ENCODE assay signal across 1 mouse cellular context in the genomic region with DNA sequence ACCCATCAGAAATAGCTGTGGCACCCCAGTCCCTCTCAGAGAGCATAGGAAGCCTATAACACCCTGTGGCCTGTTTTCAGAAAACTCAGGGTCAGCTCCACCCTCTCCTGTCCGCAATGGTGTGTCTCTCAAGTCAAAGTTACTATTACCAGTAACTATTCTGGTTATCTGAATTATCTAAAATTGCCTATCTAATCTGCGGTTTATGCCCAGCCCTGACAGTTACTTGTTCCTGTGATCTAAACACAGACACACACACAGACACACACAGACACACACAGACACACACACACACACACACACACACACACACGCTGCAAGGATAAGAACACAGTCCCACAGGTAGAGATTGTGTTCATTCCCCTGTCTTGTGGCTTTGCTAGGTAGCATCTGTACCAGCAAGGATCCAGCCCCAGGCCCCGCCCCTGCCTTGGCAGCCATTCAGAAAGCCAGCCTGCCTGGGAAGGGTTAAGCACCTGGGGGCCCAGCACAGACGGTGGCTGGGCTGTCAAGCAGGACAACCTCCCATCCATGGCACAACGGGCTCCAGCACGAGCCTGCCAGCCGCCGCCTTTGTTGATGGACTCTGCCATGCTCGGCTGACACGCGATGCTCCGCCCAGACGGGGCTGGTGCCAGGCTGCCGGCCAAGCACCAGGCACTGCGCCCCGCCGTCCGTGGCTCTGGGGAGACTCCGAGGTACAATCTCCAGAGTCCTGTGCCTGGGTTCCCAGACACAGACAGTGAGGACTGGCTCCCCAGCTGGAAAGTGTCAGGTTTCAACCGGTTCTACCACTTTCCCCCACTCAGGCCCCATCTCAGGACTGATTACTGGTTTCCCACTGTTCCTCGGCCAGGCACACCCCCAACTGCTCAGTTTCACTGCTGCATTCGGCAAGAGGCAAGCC.
TF ChIP-seq lines count a peak whose summit lies in the region.

No protein-coding gene starts in this region.

TF ChIP-seq in C2C12, 6 proteins besides CTCF, POLR2A, EP300 and RAD21:
- TF ChIP-seq MAX (IDR thresholded peaks at IDR 0.05) (peak; percentile 68), USF1 (IDR thresholded peaks at IDR 0.05; ENCODE audit: low read depth) (no peak), FOSL1 (IDR thresholded peaks at IDR 0.05; ENCODE audit: insufficient read depth, low read length, poor library complexity, severe bottlenecking) (no peak)
TF ChIP-seq in C2C12: peak in this region for 1.
